Mouse (Mus musculus): ENCODE results near the gene Runx2.

Runx2 gene

DNA sequence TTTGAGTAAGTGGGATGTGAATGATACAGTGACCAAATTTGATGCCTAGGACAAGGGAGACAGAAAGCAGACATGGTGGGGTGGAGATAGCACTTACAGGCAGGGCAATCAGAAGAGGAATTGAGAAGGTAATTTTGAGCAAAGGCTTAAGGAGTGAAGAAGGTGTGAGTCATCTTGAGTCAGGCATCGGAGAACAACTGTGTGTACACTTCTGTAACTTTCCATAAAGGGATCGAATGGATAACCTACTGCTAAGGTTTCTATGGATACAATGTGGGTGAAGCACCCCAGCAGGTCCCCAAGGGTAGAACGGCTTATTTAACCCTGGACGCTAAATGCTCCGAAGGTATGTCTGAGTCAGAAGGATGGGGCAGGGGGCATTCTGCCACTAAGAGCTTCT is 312.4 kb downstream of the Runx2 start:
- in situ Hi-C loops (cut with MboI; ENCODE audit: unreplicated experiment in 2 of 2) = no loop called here

DNA sequence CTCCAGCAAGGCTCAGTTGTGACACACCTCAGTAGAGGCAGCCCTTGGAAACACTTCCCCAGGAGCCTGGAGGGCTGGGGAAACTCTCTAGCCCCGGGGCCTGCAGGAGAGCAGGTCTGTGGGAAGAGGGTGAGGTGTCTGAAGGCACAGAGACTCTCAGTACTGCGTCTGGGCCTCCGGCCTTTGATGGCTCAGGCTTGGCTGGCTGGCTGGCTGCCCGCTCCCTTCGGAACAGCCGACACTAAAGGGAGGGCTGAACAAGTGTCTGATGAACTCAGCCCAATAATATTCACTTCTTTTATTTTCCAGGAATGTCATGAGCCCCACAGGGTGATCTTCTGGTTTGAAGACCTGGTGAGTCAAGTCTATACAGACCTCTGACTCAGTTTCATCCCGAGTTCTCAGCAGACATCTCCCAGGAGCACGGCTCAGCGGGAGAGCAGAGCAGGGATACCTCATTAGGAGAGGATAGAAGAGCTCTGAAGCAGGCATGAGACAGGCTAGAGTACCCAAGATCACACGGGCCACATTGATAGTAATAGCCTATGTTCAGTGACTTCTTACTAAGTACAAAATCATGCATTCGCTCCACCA is 314.2 kb downstream of the Runx2 start:
- in situ Hi-C loops (cut with MboI; ENCODE audit: unreplicated experiment in 2 of 2) = no loop called here

DNA sequence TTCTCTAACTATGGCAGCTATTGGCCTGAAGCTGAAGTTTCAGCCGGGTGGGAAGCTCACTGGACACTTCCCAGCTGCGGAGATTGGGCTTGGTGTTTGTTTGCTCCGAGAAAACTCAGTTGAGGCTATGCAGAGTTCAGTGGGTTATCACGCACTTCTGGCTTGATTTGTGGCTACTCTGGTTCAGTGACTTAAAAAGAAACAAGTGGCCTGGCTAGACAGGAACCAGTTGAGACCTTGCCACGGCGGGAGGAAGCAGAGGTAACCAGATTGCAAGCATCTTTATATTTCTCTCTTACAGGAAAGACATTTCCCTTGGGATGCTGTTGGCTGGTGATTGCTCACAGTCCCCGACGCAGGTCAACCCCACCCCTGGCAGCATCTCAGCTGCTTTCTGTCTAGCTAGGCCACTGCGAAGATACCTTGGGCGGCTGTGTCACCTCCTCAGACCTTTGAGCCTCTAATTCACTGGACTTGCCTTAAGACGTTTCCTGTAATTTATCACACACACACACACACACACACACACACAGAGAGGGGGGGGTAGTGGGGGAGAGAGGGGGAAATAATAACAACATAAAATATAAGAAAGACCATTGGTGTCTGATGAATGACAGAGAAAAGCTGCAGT is 324.3 kb downstream of the Runx2 start:
- in situ Hi-C loops (cut with MboI; ENCODE audit: unreplicated experiment in 2 of 2) = no loop called here

DNA sequence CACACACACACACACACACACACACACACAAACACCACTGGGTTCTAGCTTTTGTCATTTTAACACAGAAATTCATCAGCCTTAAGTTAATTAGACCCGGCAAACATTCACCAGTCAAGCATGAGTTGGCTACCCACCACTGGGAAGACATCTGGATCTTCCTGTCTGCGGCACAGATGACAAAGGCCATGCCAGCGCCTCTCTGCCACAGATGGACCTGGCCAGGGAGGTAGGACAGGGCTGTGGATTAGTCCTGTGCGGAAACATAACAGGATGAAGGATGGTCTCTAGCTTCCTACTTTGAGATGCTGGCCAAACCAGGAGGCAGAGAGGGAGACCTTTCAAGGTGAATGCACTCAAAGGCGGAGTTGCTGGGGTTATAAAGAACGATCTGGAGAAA is 325.3 kb downstream of the Runx2 start:
- in situ Hi-C loops (cut with MboI; ENCODE audit: unreplicated experiment in 2 of 2) = no loop called here

DNA sequence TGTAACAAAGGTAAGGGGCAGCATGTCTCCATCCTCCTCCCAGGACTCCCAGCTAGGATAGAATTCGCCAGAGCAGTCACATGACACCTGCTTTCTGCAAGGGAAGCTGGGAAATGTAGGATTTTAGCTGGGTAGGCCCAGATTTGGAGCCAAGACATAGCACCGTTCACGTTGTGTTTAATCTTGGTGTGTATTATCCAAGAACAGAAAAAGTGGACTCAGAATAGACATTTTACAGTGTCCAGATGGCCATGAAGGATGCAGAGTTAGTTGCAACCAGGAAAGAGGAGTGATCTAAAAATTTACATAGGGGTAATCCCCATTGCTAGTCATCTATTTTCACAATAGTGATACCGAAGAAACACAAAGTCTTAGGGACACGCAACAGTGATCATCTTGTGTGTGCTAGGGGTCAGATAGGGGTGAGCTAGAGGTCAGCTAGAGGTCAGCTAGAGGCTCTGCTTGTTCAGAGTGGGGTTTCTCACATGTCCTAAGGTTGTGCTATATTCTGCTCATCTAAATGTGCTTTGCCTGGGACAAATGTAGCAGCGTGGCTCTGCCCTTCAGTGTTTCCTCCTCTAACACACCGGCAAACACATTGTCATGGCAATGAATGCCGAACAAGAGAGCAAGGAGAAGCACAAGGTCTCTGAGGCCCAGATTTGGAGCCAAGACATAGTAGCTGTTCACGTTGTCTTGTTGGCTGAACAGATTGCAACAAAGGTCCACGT is 326.9 kb downstream of the Runx2 start:
- in situ Hi-C loops (cut with MboI; ENCODE audit: unreplicated experiment in 2 of 2) = no loop called here

DNA sequence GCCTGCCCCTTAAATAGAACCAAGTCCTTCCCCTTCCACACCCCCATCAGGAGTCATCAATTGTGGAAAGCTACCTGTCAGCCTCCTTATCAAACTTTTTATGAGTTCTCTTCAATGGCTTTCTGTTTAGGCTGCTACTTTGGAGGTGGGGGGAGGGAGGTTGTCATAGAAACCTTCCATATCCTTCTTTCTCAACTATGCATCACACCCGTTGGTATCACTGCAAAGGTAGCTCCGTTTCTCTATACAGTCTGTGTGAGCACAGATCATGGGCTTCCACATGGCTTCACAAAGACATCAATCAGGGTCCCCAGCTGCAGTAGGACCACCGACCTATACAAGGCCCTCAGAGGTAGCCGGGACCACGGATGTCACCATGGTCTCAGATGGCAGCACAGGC is 329.3 kb downstream of the Runx2 start:
- in situ Hi-C loops (cut with MboI; ENCODE audit: unreplicated experiment in 2 of 2) = no loop called here

DNA sequence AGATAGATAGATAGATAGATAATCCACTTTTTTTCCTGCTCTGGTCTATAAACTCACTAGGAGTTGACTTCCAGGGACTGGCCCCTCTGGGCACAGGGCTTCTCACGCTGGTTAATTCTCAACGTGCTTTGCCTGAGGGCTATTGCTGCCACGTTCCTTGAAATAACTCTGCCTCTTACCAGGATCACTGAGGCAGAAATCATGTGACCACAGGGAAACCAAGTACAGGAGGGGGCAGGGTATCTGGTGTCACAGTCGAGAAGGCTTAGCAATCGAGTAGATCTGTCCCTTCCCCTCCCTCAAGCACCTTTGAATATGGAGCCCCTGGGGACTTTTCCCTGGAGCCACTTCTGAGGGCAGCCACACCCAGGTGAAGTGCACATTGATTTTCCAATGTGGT is 334.7 kb downstream of the Runx2 start:
- in situ Hi-C loops (cut with MboI; ENCODE audit: unreplicated experiment in 2 of 2) = no loop called here

DNA sequence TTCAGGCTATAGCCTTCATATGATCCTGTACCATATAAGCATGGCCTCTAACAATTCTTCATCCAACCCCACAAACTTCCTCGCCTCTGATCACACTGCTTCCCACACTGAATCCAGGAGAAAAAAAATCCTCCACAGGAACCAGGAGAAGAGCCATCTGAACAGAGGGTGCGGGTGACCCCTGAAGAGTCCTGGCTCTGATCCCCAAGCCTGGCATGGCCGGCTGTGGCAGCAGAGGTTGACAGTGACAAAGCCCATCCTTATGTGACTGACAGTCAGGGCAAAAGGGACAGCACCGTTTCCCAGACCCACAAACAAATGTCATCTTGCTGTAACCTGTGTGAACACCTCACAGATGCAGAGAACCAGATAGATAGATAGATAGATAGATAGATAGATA is 335.1 kb downstream of the Runx2 start:
- in situ Hi-C loops (cut with MboI; ENCODE audit: unreplicated experiment in 2 of 2) = no loop called here

DNA sequence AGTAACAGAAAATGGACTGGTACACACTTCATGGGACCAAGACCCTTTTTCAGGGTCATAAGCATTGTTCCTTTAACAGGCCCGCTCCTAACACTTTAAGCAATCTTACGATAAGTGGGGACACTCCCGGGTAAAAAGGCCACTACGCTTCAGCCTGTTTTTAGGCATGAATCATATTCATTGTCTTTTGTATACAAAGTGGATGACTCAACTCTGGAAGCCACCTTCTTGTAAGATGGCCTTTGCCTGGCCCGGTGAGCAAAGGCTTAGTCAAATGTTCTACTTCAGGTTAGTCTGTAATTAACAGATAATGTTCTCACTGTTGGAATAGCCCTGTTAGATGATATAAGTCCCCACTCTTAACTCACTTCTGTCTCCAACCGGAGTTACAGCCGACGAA is 338.7 kb downstream of the Runx2 start:
- in situ Hi-C loops (cut with MboI; ENCODE audit: unreplicated experiment in 2 of 2) = no loop called here

DNA sequence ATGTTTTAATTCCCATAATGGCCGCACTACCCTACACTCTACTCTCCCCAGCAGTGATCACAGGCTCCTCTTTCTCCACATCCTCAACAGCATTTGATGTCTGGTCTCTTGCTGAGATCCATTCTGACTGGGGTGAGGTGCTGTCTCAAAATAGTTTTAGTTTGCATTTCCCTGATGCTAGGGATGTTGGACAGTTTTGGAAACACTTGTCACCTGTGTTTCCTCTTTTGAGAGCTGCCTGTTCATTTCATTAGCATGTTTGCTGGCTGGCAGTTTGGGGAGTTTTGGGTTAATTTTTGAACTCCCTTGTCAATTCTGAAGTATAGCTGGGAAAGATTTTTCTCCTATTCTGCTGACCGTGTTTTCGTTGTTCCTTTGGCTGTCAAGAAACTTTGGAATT is 340.3 kb downstream of the Runx2 start:
- in situ Hi-C loops (cut with MboI; ENCODE audit: unreplicated experiment in 2 of 2) = no loop called here

DNA sequence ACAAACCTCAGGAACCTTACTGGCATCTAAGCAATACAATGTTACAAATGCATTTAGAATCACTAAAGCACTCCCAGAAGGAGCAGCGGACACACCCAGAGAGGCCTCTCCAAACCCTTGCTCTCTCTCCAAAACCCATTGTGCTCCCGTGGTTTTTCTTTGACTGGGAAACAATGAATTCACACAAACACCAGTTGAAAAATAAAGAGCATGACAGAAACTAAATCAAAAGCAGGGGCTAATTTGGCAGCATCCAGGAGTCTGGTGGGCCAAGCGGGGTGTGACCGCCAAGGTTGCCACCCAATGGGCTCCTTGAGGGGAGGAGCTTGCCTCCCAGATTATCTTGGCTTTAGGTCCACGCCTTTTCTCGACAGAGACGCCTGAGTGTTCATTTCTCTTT is 341.9 kb downstream of the Runx2 start:
- in situ Hi-C loops (cut with MboI; ENCODE audit: unreplicated experiment in 2 of 2) = no loop called here

DNA sequence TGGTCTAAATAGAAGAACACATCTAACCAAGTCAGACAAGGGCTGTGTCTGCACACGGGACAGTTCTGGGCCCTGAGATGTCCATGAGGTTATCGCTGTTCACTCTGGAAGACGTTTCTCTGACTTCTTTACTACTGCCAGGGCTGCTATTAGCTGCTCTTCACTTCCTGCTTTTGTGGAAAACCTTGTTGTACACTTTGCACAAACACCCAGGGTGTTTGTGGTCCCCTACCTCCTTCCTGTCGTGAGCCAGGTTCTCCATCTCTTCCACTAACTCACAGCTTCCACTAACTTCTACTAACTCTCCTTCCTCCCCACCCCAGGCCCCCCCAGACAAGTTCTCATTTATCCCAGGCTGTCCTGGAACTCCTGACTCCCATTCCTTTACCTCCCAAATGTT is 350.9 kb downstream of the Runx2 start:
- in situ Hi-C loops (cut with MboI; ENCODE audit: unreplicated experiment in 2 of 2) = no loop called here

DNA sequence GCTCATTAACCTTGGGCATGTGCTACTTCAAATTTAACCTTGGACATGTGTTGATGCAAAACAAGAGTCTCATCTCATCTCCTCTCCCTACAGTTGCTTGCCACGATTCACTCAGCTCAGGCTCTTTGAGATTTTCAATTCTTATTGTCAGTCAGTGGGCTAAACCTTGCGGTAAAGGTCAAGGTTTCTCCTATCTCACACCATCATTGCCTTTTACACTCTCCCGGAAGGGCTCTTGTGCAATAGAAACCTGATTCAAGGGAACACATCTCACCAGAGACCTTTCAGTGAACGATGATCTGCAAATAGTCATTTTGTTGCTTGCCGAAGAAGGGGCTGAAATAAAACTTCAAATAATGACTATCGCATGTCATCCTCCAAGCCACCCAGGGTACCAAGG is 354.4 kb downstream of the Runx2 start:
- in situ Hi-C loops (cut with MboI; ENCODE audit: unreplicated experiment in 2 of 2) = no loop called here

DNA sequence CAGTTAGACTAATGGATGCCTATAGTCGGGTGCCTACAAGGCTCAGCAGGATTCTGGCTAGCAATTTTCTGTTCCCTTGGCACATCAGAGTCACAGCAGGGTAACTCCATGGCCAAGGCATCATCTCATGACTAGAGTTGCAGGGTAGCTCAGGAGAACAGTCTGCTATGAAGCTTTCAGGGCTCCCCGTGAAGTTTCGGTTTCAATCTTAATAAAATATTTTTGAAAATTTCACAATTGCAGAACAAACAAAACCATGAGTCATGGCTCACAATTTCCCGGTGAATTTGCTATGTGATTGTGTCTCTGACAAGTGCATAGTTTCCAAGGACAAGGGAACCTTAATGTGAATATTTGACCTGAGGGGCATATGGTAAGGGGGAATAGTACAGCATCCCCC is 355.6 kb downstream of the Runx2 start:
- in situ Hi-C loops (cut with MboI; ENCODE audit: unreplicated experiment in 2 of 2) = loop anchor here (5.0 to 10.0 kb wide), 7 partner anchors 276 to 913 kb away; no protein-coding TSS in a partner anchor

DNA sequence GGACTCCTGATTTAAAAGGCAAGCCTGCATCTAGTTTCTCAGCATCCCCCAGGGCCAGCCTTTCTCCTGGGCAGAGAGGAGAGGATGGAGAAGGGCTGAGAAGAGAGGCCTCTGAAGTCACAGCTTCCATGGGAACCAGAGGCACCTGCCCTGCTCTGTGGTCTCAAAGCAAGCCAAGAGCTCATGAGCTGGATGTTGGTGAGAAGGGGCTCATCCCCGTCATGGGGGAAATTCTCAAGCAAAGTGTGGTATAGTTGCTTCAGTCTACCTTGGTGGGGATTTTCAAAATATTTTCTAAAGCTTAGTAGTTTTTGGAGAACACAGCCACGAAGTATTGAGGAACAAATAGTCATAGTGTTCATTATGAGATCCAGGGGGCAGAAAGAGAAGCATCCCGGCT is 357.9 kb downstream of the Runx2 start:
- in situ Hi-C loops (cut with MboI; ENCODE audit: unreplicated experiment in 2 of 2) = loop anchor here (5.0 to 10.0 kb wide), 7 partner anchors 278 to 916 kb away; no protein-coding TSS in a partner anchor

DNA sequence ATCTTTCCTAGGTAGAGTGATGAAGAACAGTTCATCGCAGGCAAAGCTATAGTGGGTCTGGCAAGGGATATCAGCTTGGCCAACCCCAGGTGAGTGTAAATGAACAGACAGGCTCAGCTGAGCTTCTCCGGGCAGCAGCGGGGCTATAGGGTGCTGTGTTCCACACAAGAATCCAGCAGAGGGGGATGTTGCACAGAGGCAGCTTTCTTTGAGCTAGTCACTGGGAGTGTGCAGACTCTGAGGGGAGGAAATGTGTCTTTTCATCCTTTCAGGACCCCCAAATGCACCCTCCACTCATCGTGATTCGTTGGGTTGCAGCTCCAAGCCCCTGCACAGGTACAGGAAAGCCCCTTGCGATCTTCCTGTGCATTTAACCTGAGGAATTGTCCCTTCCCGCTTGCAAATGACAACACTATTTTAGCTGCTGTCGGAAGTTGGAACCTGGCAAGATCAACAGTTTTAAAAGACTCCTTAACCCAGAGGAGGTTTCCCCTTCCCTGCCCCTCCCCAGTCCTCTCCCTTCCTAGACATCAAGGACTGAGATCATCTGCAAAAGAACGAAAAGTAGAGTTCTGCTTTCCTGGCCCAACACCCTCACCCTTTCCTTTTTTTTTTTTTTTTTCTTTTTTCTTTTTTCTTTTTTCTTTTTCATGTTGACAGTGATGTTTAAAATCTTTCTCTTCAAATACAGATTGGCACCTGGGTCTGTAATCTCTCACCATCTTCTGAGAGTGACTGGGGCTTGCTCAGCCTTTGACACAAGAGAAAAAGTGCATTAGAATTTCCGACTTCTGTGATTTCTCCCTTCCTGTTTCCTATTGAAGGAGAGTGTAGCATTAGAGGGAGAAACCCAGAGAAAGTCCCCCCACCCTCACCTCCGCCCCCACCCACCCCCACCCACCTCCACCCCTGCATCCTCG is 358.7 kb downstream of the Runx2 start:
- in situ Hi-C loops (cut with MboI; ENCODE audit: unreplicated experiment in 2 of 2) = loop anchor here (5.0 to 10.0 kb wide), 7 partner anchors 279 to 916 kb away; no protein-coding TSS in a partner anchor

DNA sequence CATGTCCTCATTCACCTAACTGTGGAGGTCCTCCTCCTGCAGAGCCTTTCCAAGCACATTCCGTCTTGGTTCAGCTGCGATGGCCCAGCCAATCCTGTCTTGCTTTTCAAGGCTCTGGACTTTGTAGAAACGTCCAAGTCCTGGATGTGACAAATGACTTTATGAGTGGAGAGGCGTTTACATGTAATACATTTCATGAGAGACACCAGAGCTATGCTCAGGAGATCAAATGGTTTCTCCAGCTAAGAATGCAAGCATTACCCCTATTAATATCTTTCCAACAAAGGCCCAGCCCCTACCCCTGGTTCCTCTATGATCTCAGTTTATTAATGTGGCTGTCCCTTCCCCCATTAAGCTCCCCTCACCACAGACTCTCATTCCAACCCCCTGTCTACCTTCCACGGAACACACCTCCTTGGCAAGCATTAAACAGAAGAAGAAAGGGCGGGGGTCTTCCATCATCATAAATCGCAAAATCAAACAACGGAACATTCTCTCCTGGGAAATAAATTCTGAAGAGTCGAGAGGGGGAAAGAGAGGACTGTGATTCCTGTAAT is 364.6 kb downstream of the Runx2 start:
- in situ Hi-C loops (cut with MboI; ENCODE audit: unreplicated experiment in 2 of 2) = loop anchor here (10.0 to 25.0 kb wide), 3 partner anchors 188 to 595 kb away; no protein-coding TSS in a partner anchor
